Mouse (Mus musculus) activated CD4-positive, CD25-positive, alpha-beta regulatory T cell, adult 9 weeks (primary cell): ENCODE measurements around the gene Zc3h7a. TPM values are rescaled to one million over a fixed set of nuclear protein-coding genes. Genes with fewer than 3 reads are reported as not detected.

ENCODE experiments used
- polyA plus RNA-seq: library from polyadenylated mRNA; unstranded; fragments of 100-300 nt; shearing (Covaris generic); gene quantifications from one replicate; pipeline ENCODE4 v1.2.1, GENCODE M21; 2017

The Zc3h7a gene
- 404 TPM for polyA plus RNA-seq

GRCm38 (mm10) chr16:11176208-11176883 is at the start of gene Zc3h7a:
Zc3h7a (minus strand) TSS chr16:11176393.

DNA sequence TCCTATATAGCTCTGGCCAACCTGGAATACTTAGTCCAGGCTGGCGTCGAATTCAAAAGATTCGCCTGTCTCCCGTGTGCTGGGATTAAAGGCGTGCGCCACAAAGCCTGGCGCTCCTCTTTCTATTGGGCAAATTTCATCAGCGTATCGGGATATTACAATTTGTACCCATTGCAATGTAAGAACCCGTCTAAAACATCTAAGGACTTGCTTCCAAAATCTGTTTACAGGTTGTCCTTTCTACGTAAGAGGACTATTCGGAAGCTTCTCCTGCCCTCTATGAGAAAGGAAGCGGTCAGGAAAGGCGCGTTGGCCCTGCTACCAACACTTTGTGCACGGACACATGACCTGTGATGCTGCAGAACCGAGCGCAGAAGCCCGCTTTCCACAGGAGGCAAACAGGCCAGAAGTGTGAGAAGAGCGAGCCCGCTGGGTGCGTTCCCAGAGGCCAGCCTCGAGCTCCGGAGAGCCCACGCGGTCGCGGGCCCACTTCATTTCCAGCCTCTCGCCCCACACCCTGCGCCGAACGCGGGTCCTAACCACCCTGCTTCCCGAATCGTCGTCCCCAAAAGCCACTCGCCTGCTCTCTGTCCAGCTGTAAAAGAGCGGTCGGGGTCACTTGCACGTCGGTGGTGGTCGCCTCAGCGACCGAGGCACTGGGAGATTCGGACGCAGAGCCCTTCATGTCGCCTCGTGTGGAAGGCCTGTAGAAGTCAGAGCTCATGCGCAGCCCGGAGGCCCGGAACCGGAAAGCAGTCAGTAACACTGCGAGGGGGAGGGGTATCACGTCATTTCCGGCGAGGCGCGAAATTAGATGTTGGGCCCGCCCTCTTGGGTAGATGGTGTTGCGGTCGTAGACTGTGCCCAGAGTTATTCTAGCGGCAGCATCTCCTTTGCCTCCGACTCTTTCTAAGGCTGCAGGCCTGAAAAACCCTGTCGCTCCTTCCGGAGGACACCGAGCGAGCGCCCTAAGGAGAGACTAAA is 26.7 kb upstream of the Zc3h7a start, which contains the start of gene Rsl1d1:
Gene Rsl1d1 (minus strand): TSS at position 761 of the 984 bp plus-strand sequence.

DNA sequence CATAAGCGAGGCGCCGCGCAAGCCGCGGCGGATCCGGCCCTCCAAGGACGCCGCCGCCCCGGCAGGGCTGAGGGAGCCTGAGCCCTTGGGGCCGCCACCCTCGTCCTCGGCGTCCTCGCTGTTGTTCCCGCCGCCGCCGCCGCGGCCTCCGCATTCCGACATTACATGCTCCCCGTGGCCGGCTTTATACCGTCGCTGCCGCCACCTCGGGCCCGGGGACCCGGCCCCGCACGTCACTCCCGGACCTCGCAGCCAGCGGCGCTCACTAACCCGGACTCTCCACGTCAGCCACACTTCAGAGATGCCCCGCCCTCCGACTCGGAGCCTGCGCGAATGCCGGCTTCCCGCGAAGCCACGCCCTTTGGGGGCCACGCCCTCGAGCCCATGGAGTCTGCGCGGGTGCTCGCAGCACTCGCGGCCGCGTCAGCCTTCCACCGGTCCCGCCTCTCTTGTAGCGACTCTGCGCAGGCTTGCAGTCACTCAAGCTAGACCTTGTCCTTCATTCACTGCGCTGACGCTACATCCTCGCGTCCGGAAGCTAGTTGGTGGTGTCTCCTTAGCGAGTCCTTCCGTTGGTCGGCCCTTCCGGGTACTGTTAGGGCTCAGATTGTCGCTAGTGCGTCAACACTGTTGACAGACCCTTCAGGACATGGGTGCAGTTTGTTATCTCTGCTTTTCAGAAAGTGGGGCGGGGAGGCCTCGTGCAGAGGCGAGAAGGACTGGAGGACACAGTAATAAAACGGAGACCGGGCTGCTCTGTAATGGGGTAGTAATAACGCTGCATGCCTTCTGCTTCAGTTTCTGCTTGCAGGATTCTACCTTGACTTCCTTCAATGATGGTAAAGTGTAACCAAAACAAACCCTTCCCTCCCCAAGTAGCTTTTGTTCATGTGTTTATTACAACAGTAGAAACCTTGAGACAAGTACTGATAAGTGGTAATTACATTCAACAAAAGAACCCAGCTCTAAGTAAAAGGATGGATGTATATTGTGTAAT is 41.5 kb downstream of the Zc3h7a start, which contains the start of gene Txndc11:
Gene Txndc11 (minus strand): TSS at position 303 of the 997 bp plus-strand sequence.

Other genes with a start within 250 kb of the Zc3h7a start
- 1.2 TPM for gene Snn, start 115.4 kb downstream of the Zc3h7a start, polyA plus RNA-seq
- 34.0 TPM for gene Litaf, start 110.2 kb downstream of the Zc3h7a start, polyA plus RNA-seq
- 9.1 TPM for gene Txndc11, start 41.7 kb downstream of the Zc3h7a start, polyA plus RNA-seq
- gene Rsl1d1, start 26.9 kb upstream of the Zc3h7a start, polyA plus RNA-seq, result 172 TPM
- 23.9 TPM for gene Gspt1, start 77.9 kb upstream of the Zc3h7a start, polyA plus RNA-seq
- not detected for gene Tnfrsf17, start 137.4 kb upstream of the Zc3h7a start, polyA plus RNA-seq
- gene Snx29, start 146.5 kb upstream of the Zc3h7a start, polyA plus RNA-seq, result 15.9 TPM